Mouse (Mus musculus): ENCODE results near the gene Usp50. TPM values are rescaled to one million over a fixed set of nuclear protein-coding genes. Genes with fewer than 3 reads are reported as not detected.

Usp50 gene
- polyA plus RNA-seq, 1 experiment from 2014 or later, result 1.3 TPM

DNA sequence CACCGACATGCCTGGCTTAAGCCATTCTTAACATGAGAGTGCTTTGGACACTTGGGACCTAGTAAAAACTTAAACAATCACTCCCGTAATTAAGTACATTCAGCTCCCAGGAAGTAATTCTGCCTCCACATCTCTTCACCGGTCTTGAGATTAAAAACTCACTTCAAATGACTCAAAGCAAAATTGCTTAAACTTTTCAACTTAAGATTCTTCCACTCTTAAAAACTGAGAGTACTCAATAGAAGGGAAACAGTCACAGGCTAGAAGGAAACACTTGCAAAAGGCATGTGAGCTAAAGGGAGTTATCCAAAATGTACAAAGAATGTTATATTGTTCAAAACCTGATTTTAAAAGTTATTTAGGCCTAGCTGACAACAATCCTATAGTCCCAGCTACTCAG is 92.0 kb downstream of the Usp50 start:
- H3K4me3 ChIP-seq (replicated peaks), result no peak overlapping the region
- no peaks in the 10 kb centered on the region for H3K27me3 ChIP-seq
- no peak for ATAC-seq (ENCODE audit: insufficient read depth)
- H3K4me1 ChIP-seq (replicated peaks), result no peaks in the 10 kb centered on the region
- no peak overlapping the region for H3K9ac ChIP-seq
- no peaks in the 10 kb centered on the region for H3K9me3 ChIP-seq (replicated peaks)
- 67% methylated on average over 3 of the region's 3 CpGs for WGBS (ENCODE audit: insufficient replicate concordance)
- H3K4me2 ChIP-seq, result no peak overlapping the region
- H3K27ac ChIP-seq (replicated peaks), result no peak overlapping the region
- H3K36me3 ChIP-seq (replicated peaks), result no peaks in the 10 kb centered on the region

DNA sequence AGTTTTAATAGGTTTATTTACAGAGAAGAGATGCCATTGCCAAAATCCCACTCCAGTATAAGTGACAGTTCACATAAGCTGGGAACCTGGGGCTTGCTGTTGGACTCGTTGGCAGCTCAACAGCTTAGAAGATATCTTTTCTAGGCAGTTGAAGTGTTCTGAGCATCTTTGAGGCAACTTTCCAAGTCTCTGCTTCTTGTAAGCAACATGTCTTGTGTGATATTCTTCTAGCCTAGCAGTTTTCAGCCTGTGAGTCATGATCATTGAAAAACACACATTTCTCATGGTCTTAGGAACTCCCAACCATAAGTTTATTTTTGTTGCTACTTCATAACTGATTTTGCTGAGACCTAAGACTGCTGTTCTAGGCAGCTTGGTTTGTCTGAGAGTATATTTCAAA is 100.3 kb downstream of the Usp50 start:
- no peak overlapping the region for H3K4me2 ChIP-seq
- no peak for ATAC-seq (ENCODE audit: insufficient read depth)
- H3K4me1 ChIP-seq (replicated peaks), result 0 out of 2 replicates have a peak, but pooled peaks cover 2% of the 10 kb centered on the region
- no peaks in the 10 kb centered on the region for H3K9me3 ChIP-seq (replicated peaks)
- H3K27ac ChIP-seq (replicated peaks), result no peak overlapping the region
- H3K36me3 ChIP-seq (replicated peaks), result peaks cover 7% of the 10 kb centered on the region; the same call in 1 of the 2 replicates
- 42% methylated on average over 1 of the region's 1 CpGs for WGBS (ENCODE audit: insufficient replicate concordance)
- no peaks in the 10 kb centered on the region for H3K27me3 ChIP-seq
- no peak overlapping the region for H3K9ac ChIP-seq
- no peak overlapping the region for H3K4me3 ChIP-seq (replicated peaks)

DNA sequence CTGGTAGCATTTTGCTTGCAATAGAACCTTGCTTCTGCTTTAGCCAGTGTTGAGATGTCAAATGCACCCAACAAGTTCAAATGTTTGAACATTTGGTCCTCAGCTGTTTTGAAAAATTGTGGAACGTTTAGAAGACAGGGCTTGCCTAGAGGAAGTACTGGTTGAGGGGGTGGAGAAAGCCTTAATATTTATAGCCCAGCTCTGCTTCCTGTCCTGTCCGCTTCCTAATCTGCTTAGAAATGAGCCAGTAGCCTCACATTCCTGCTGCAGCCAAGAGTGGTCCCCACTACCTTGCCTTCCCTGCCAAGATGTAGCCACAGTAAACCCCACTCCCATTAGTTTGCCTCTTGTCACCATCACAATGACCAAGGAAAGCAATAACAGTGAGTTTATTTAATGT is 100.9 kb downstream of the Usp50 start:
- no peaks in the 10 kb centered on the region for H3K27me3 ChIP-seq
- peaks cover 7% of the 10 kb centered on the region; the same call in 1 of the 2 replicates for H3K36me3 ChIP-seq (replicated peaks)
- no peak overlapping the region for H3K27ac ChIP-seq (replicated peaks)
- H3K4me1 ChIP-seq (replicated peaks), result peaks cover 8% of the 10 kb centered on the region; the same call in 1 of the 2 replicates
- H3K9ac ChIP-seq, result no peak overlapping the region
- H3K9me3 ChIP-seq (replicated peaks), result no peaks in the 10 kb centered on the region
- ATAC-seq (ENCODE audit: insufficient read depth), result no peak
- H3K4me2 ChIP-seq, result no peak overlapping the region
- 23% methylated on average over 2 of the region's 2 CpGs for WGBS (ENCODE audit: insufficient replicate concordance)
- H3K4me3 ChIP-seq (replicated peaks), result no peak overlapping the region

DNA sequence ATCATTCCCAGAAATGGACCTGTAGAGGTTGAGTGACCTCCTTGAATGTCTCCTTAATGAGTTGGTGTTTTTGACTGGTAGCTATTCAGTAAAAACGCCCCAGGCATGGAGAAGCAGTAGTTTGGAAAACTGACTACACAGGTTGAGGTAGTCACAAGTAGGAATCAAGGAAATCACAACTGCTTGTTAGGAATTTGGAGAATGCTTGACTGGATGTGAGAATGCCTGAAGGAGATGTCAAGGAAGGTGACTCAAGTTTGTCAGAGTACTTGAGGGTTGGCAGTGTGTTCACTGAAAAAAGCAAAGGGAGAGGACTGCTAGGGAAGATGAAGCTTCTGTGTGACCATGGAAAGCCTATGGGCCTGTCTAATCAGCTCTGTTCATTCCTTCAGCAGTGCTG is 105.9 kb downstream of the Usp50 start:
- Histone ChIP-seq H3K4me1 (replicated peaks) (peaks cover 31% of the 10 kb centered on the region), H3K4me3 (replicated peaks) (no peak overlapping the region), H3K9ac (no peak overlapping the region), H3K9me3 (replicated peaks) (no peaks in the 10 kb centered on the region), H3K36me3 (replicated peaks) (0 out of 2 replicates have a peak, but pooled peaks cover 7% of the 10 kb centered on the region), H3K4me2 (no peak overlapping the region), H3K27me3 (no peaks in the 10 kb centered on the region), H3K27ac (replicated peaks) (no peak overlapping the region)
- 73% methylated on average over 1 of the region's 1 CpGs for WGBS (ENCODE audit: insufficient replicate concordance)
- no peak for ATAC-seq (ENCODE audit: insufficient read depth)

DNA sequence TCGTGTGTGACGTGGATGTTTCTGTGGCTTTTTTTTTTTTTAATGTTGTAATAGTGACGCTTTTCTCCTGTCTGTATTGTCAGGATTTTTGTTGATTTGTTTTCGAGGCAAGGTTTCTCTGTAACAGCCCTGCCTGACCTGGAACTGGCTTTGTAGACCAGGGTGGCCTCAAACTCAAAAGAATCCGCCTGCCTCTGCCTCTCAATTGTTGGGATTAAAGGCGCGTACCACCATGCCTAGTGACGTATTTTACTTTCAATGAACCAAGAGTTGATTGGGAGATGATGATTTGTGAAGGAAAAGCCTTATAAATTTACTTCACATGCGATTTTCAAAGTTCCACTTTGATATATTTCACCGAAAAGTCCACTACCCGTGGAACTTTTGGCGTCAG is 107.2 kb downstream of the Usp50 start, which contains the start of gene Gabpb1:
Gabpb1 (minus strand) TSS at position 216 of the 394 bp plus-strand sequence.
- Histone ChIP-seq H3K9me3 (replicated peaks) (no peaks in the 10 kb centered on the region), H3K36me3 (replicated peaks) (0 out of 2 replicates have a peak, but pooled peaks cover 7% of the 10 kb centered on the region), H3K27ac (replicated peaks) (peak within 1 kb of the TSS; percentile 96), H3K4me1 (replicated peaks) (peaks cover 41% of the 10 kb centered on the region), H3K4me3 (replicated peaks) (peak within 1 kb of the TSS; percentile 91), H3K4me2 (peak within 1 kb of the TSS; percentile 83), H3K9ac (peak within 1 kb of the TSS; percentile 98), H3K27me3 (no peaks in the 10 kb centered on the region)
- no peak for ATAC-seq (ENCODE audit: insufficient read depth)
- WGBS (ENCODE audit: insufficient replicate concordance), result 16% methylated on average over 12 of the region's 12 CpGs

DNA sequence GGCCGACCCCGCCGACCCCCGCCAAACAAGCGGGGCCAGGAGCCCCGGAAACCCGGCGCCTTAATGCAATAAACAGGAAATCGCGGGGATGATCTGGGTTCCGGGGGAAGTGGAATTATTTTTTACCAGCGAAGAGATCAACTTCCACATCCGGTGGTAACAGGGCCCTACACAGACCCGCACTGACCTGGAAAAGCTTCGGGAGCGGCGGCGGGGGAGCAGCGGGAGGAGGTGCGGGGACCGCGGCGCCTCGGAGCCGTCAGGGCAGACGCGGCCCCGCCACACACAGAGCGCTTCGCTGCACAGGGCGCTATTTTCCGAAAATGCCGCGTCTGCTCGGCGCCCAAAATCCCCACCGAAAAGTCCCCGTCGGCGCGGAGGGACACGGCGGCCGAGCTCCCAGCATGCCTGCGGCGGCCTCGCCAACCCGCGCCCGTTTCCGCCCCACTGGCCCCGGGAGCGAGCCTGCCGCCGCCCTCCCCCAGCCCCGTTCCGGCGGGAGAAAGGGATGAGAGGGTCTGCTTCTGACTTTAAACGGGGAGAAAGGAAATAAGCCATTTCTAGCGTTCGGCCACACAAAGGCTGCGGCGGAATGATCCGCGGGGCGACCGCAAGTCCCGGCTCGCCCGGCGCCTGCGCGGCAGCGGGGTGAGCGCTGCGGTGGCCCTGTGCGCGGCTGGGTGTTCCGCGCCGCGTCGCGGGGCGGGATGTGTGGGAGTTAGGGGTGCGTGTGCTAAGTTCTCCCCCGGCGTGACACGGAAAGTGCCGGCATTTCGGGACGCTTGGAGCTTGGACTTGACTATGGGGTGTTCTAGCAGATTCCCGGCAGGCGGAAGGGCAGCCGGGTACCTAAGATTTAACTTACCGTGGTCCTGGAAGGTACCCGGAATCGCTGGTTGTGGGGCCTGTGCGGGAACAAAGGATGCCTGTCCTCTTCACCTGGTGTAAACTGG is 107.8 kb downstream of the Usp50 start:
- under 1% methylated on average over 99 of the region's 99 CpGs for WGBS (ENCODE audit: insufficient replicate concordance)
- peak overlapping the region; percentile 91 for H3K4me3 ChIP-seq (replicated peaks)
- peak overlapping the region; percentile 98 for H3K9ac ChIP-seq
- 0 out of 2 replicates have a peak, but pooled peaks cover 6% of the 10 kb centered on the region for H3K36me3 ChIP-seq (replicated peaks)
- peaks cover 43% of the 10 kb centered on the region for H3K4me1 ChIP-seq (replicated peaks)
- no peaks in the 10 kb centered on the region for H3K9me3 ChIP-seq (replicated peaks)
- no peaks in the 10 kb centered on the region for H3K27me3 ChIP-seq
- ATAC-seq (ENCODE audit: insufficient read depth), result peak; percentile 84
- peak overlapping the region; percentile 83 for H3K4me2 ChIP-seq
- peak overlapping the region; percentile 96 for H3K27ac ChIP-seq (replicated peaks)

DNA sequence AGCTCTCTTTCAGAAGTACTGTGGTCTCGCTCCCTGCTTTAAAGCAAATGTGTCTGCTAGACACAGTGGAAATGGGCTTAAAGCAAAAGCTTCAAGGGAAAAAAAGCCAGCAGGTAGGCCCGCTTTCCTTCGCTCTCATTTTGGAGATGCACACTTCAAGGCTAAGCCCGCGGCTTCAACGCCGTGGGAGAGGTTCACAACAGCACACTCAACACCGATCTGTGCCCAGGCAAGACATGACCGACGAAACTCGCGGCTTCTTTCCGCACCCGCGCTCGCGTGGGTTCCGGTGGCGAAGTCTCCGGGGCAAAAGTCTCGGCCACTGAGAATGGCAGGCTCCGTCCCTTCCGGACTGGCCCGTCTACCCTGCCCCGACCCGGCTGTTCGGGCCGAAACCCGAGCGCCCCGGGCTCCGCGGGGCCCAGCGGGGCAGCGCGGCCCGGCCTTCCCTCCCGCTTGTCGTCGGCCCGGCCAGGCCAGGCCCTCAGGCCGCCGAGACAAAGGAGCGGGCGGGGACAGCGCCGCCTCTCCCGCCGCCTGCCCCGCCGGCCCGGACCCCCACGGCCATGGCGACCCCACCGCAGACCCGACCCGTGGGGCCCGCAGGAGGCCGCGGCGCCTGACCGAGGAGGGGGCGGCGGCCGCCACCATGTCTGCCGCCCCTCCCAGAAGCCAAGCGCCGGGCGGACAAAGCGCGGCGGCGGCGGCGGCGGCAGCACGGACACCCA is 108.7 kb downstream of the Usp50 start:
- under 1% methylated on average over 72 of the region's 77 CpGs for WGBS (ENCODE audit: insufficient replicate concordance)
- ATAC-seq (ENCODE audit: insufficient read depth), result peak; percentile 60
- Histone ChIP-seq H3K9ac (peak overlapping the region; percentile 98), H3K4me3 (replicated peaks) (peak overlapping the region; percentile 91), H3K4me1 (replicated peaks) (peaks cover 45% of the 10 kb centered on the region), H3K9me3 (replicated peaks) (no peaks in the 10 kb centered on the region), H3K27ac (replicated peaks) (peak overlapping the region; percentile 96), H3K27me3 (no peaks in the 10 kb centered on the region), H3K4me2 (peak overlapping the region; percentile 83), H3K36me3 (replicated peaks) (0 out of 2 replicates have a peak, but pooled peaks cover 3% of the 10 kb centered on the region)

DNA sequence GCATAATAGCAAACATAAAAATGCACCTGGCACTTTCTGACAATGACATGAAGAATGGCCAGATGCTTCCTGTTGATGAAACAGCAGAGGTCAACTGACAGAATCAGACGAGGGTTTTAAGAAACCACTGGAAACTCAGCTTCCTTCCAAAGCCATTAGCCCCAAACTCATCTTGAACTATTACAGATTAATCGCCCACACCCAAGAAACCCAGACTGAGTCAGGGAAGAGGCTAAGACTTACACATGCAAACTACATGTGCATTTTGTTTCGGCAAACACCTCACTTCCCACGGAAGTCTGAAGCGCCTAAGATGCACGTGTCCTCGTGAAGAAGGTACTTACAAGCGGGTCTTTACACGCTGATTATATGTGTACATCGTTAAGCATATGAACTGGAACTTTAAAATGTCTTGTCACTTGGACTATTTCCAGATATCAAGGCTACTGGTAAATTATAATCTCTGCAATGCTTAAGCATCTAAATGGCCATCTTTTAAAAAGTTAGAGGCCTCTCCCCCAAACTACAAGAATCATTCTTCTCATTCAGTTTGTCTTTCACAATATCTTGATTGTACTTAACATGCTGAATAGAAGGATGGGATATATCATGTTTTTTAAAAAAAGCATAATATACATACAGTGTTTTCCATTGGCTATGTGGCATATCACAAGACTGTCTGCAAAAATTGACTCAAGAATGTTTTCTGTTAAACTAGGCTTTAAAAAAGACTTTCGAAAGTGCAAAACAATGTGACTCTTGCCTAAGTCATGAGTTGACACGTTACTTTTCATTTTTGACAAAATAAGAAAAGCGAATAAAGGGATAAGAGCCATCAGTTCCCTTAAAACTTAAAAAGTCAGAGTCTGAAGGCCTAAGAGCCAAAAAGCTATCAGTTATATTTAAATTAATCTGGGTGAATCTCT is 109.7 kb downstream of the Usp50 start:
- H3K4me2 ChIP-seq, result peak overlapping the region; percentile 83

DNA sequence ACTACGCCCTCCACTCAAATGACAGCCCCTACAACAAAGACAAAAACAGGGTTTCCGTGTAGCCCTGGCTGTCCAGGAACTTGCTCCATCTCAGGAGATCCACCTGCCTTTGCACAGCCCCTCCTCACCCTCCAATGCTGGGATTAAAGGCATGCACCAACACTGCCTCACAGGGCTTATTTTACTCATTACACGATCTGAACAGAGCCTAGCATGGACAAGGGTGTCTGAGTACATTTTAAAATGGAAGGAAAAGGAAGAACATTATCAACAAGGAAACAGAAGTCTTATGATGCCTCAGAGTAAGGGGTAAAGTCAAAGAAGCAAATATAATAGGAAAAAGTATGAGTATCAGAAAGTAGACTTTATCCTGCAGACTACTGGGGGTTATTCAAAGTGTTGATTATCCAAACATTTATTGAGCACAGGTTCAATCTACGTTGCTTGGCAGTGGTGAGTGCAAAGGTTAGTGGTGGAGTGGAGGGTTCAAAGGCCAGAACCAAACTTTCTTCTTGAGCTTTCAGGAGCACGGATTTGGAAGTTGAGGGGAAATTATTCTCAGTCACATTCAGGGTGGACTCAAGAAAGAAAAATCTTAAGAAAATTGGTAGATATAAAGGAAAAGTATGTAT is 114.5 kb downstream of the Usp50 start:
- no peaks in the 10 kb centered on the region for H3K9me3 ChIP-seq (replicated peaks)
- no peaks in the 10 kb centered on the region for H3K27me3 ChIP-seq
- peaks cover 34% of the 10 kb centered on the region for H3K4me1 ChIP-seq (replicated peaks)
- ATAC-seq (ENCODE audit: insufficient read depth), result no peak
- H3K27ac ChIP-seq (replicated peaks), result 0 out of 2 replicates have a peak overlapping the region, but pooled peaks have one; percentile 4
- 71% methylated on average over 5 of the region's 5 CpGs for WGBS (ENCODE audit: insufficient replicate concordance)
- 0 out of 2 replicates have a peak, but pooled peaks cover 7% of the 10 kb centered on the region for H3K36me3 ChIP-seq (replicated peaks)
- H3K4me2 ChIP-seq, result no peak overlapping the region
- no peak overlapping the region for H3K4me3 ChIP-seq (replicated peaks)
- no peak overlapping the region for H3K9ac ChIP-seq

More for the DNA sequence above, 109.7 kb downstream of the Usp50 start:
- Histone ChIP-seq H3K9ac (peak overlapping the region; percentile 98), H3K4me3 (replicated peaks) (peak overlapping the region; percentile 91), H3K27me3 (no peaks in the 10 kb centered on the region), H3K4me1 (replicated peaks) (peaks cover 47% of the 10 kb centered on the region), H3K9me3 (replicated peaks) (no peaks in the 10 kb centered on the region), H3K36me3 (replicated peaks) (no peaks in the 10 kb centered on the region), H3K27ac (replicated peaks) (peak overlapping the region; percentile 96)
- WGBS (ENCODE audit: insufficient replicate concordance), result 15% methylated on average over 13 of the region's 13 CpGs
- ATAC-seq (ENCODE audit: insufficient read depth), result no peak

DNA sequence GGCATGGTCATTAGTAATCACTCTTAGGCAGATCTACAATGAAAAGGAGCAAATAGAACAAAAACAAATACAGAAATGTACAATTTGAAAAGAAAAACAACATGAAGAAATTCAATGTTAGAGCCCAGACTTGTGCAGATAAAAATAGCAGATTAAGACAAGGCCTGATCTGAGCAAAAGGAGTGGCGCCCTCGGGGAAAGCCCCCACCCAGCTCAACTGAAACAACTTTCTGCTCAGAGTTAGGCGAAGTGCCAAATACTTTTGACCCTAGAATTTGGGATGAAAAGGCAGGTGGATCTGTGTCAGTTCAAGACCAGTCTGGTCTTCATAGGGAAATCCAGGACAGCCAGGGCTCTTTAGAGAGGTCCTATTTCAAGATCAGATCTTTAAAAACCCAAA is 117.3 kb downstream of the Usp50 start:
- Histone ChIP-seq H3K4me3 (replicated peaks) (no peak overlapping the region), H3K36me3 (replicated peaks) (0 out of 2 replicates have a peak, but pooled peaks cover 7% of the 10 kb centered on the region), H3K9ac (no peak overlapping the region), H3K9me3 (replicated peaks) (no peaks in the 10 kb centered on the region), H3K27ac (replicated peaks) (no peak overlapping the region), H3K4me2 (no peak overlapping the region), H3K27me3 (no peaks in the 10 kb centered on the region), H3K4me1 (replicated peaks) (peaks cover 12% of the 10 kb centered on the region)
- no peak for ATAC-seq (ENCODE audit: insufficient read depth)
- WGBS (ENCODE audit: insufficient replicate concordance), result 59% methylated on average over 3 of the region's 3 CpGs
